8 mouse cellular contexts compared by ENCODE assay signal in the genomic region with DNA sequence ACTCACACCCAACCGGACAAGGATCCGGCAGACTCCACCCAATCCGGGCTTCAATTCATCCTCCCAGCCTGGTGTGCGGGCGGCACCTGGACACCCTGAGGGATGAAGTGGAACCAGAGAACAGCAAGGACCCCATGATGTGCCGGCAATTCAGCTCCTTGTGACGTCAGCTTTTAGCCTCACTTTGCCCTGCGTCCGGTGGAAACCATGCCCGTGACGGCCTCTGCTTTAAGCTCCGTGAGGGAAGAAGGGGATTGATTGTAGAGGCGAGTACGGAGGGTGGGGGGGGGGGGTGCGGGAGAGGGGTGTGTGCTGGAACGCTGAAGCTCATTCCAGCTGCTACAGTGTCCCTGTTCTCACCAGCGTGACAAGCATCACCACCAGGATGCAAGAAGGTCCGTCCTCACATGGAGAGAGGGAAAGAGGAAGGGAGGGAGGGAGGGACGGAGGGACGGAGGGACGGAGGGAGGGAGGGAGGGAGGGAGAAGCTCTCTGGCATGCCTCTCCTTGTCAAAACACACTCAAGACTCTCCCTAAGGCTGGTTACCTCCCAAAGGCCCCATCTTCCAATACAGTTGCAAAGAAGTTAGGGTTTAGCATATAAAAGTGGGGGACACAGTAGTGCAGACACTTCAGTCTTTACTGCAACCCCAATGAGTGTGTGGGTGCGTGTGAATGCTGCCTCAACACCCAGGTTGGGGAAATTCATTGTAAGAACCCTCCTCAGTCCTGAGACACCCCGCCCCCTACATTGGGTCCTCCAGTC. TPM values are rescaled to one million over a fixed set of nuclear protein-coding genes. Genes with fewer than 3 reads are reported as not detected.
DNase-seq lines count a peak whose midpoint lies in the region; ATAC-seq lines count a peak whose summit lies in the region.

No protein-coding gene starts in this region.

- peak overlapping the region; percentile 80 for H3K4me2 ChIP-seq in lung, embryonic 15.5 days
- peak overlapping the region; percentile 42 for H3K4me2 ChIP-seq in forebrain, embryonic 11.5 days (ENCODE audit: low read depth, low read length, severe bottlenecking)
- peak overlapping the region; percentile 74 for H3K4me2 ChIP-seq in liver, embryonic 12.5 days
- H3K4me2 ChIP-seq in stomach, embryonic 14.5 days (replicated peaks; ENCODE audit: low read depth, low read length): peak overlapping the region; percentile 53

- H3K9me3 ChIP-seq in lung, embryonic 15.5 days: no peaks in the 10 kb centered on the region
- no peaks in the 10 kb centered on the region for H3K9me3 ChIP-seq in forebrain, embryonic 11.5 days (ENCODE audit: control insufficient read depth, low read length)
- no peaks in the 10 kb centered on the region for H3K9me3 ChIP-seq in liver, embryonic 12.5 days (replicated peaks)
- H3K9me3 ChIP-seq in stomach, embryonic 14.5 days (ENCODE audit: control insufficient read depth, low read depth, low read length): no peaks in the 10 kb centered on the region

- DNase-seq in lung, postnatal 36 days: no peak
- peak; percentile 65 for DNase-seq in forebrain, embryonic 11.5 days (ENCODE audit: low spot score)
- no peak for DNase-seq in frontal cortex, postnatal 25 days (ENCODE audit: low spot score in 2 of 2)
- no peak for DNase-seq in right cerebral cortex, postnatal 10 days (ENCODE audit: low spot score in 2 of 2)
- DNase-seq in kidney, postnatal 14 days: no peak

- 0 out of 2 replicates have a peak overlapping the region, but pooled peaks have one; percentile 29 for H3K9ac ChIP-seq in lung, embryonic 15.5 days
- peak overlapping the region; percentile 5; the same call in 1 of the 2 replicates for H3K9ac ChIP-seq in forebrain, embryonic 11.5 days (ENCODE audit: low read length)
- H3K9ac ChIP-seq in liver, embryonic 12.5 days: no peak overlapping the region; the same call in 1 of the 2 replicates
- H3K9ac ChIP-seq in stomach, embryonic 14.5 days (replicated peaks; ENCODE audit: low read depth, low read length): no peak overlapping the region

- ATAC-seq in lung, embryonic 15.5 days (ENCODE audit: borderline replicate concordance, extremely low read depth, low FRiP score, low TSS enrichment): peak; percentile 53
- peak; percentile 36 for ATAC-seq in forebrain, embryonic 11.5 days (replicated peaks; ENCODE audit: low FRiP score)
- ATAC-seq in liver, embryonic 12.5 days: peak; percentile 40
- ATAC-seq in stomach, embryonic 14.5 days (ENCODE audit: insufficient number of reproducible peaks, insufficient read depth, low FRiP score, low read depth): peak; percentile 65; the same call in 1 of the 2 replicates

- H3K4me1 ChIP-seq in lung, embryonic 15.5 days: peaks cover 9% of the 10 kb centered on the region
- H3K4me1 ChIP-seq in forebrain, embryonic 11.5 days (replicated peaks; ENCODE audit: control insufficient read depth, insufficient read depth, low read length): no peaks in the 10 kb centered on the region; the same call in 1 of the 2 replicates
- H3K4me1 ChIP-seq in liver, embryonic 12.5 days: peaks cover 12% of the 10 kb centered on the region
- peaks cover 12% of the 10 kb centered on the region; the same call in 1 of the 2 replicates for H3K4me1 ChIP-seq in stomach, embryonic 14.5 days (ENCODE audit: control insufficient read depth, insufficient read depth, low read length)

- no peak overlapping the region for H3K27ac ChIP-seq in lung, embryonic 15.5 days
- no peak overlapping the region for H3K27ac ChIP-seq in forebrain, embryonic 11.5 days (ENCODE audit: low read depth, low read length)
- H3K27ac ChIP-seq in liver, embryonic 12.5 days: no peak overlapping the region
- H3K27ac ChIP-seq in stomach, embryonic 14.5 days (ENCODE audit: low read length): no peak overlapping the region

- peak overlapping the region; percentile 39 for H3K4me3 ChIP-seq in lung, embryonic 15.5 days
- peak overlapping the region; percentile 29 for H3K4me3 ChIP-seq in forebrain, embryonic 11.5 days (ENCODE audit: low read depth, low read length)
- peak overlapping the region; percentile 43 for H3K4me3 ChIP-seq in liver, embryonic 12.5 days
- peak overlapping the region; percentile 31 for H3K4me3 ChIP-seq in stomach, embryonic 14.5 days (ENCODE audit: low read depth, low read length)

- H3K36me3 ChIP-seq in lung, embryonic 15.5 days: no peaks in the 10 kb centered on the region
- H3K36me3 ChIP-seq in forebrain, embryonic 11.5 days (ENCODE audit: control insufficient read depth, insufficient read depth, low read length): no peaks in the 10 kb centered on the region
- no peaks in the 10 kb centered on the region for H3K36me3 ChIP-seq in liver, embryonic 12.5 days
- H3K36me3 ChIP-seq in stomach, embryonic 14.5 days (ENCODE audit: control insufficient read depth, insufficient read depth, low read length): no peaks in the 10 kb centered on the region

- under 1% methylated on average over 22 of the region's 23 CpGs for WGBS in lung, embryonic 15.5 days
- WGBS in forebrain, embryonic 11.5 days: under 1% methylated on average over 20 of the region's 23 CpGs
- 14% methylated on average over 19 of the region's 23 CpGs for WGBS in liver, embryonic 12.5 days (ENCODE audit: insufficient replicate concordance)
- 2% methylated on average over 22 of the region's 23 CpGs for WGBS in stomach, embryonic 14.5 days

- no peaks in the 10 kb centered on the region for H3K27me3 ChIP-seq in lung, embryonic 15.5 days
- H3K27me3 ChIP-seq in forebrain, embryonic 11.5 days (ENCODE audit: control insufficient read depth, insufficient read depth, low read length): no peaks in the 10 kb centered on the region
- peaks cover 15% of the 10 kb centered on the region for H3K27me3 ChIP-seq in liver, embryonic 12.5 days (replicated peaks)
- H3K27me3 ChIP-seq in stomach, embryonic 14.5 days (ENCODE audit: control insufficient read depth, insufficient read depth, low read length): no peaks in the 10 kb centered on the region

RNA-seq across cellular contexts. Expression of a gene that starts 19.1 kb away (rescaled TPM):
- 0.16 and 0.19 TPM in 2 replicates for polyA plus RNA-seq in lung, embryonic 15.5 days (2015; fragmentation: Nextera tagmentation; extraction: Ambion mirVana)
- polyA plus RNA-seq in forebrain, embryonic 11.5 days (2014; fragmentation: Nextera tagmentation; extraction: Ambion mirVana): 0.09 and 0.32 TPM in 2 replicates
- 0.29 and 0.50 TPM in 2 replicates for polyA plus RNA-seq in liver, embryonic 12.5 days (2016; fragmentation: Nextera tagmentation; extraction: Ambion mirVana)
- 0.07 and 0.11 TPM in 2 replicates for polyA plus RNA-seq in stomach, embryonic 14.5 days (2014; fragmentation: Nextera tagmentation; extraction: Ambion mirVana)

RNA-seq across cellular contexts. Expression of a gene that starts 31.5 kb away (rescaled TPM):
- 8.3 and 10.2 TPM in 2 replicates for polyA plus RNA-seq in lung, embryonic 15.5 days (2015; fragmentation: Nextera tagmentation; extraction: Ambion mirVana)
- 8.6 and 10.9 TPM in 2 replicates for polyA plus RNA-seq in forebrain, embryonic 11.5 days (2014; fragmentation: Nextera tagmentation; extraction: Ambion mirVana)
- polyA plus RNA-seq in liver, embryonic 12.5 days (2016; fragmentation: Nextera tagmentation; extraction: Ambion mirVana): 5.7 and 6.1 TPM in 2 replicates
- polyA plus RNA-seq in stomach, embryonic 14.5 days (2014; fragmentation: Nextera tagmentation; extraction: Ambion mirVana): 11.5 and 12.0 TPM in 2 replicates

Comparison
In these comparisons a context has a peak if more than half of its experiments do, and no peak if none do; other contexts are left out.
1. H3K9ac ChIP-seq: peak in lung, embryonic 15.5 days (single experiment) and forebrain, embryonic 11.5 days (single experiment); none in liver, embryonic 12.5 days (single experiment) and stomach, embryonic 14.5 days (single experiment).
2. Peak in every context shown above with its lines, with median percentiles within 50 percentile points of each other: ATAC-seq, H3K4me2 ChIP-seq and H3K4me3 ChIP-seq.